Mouse (Mus musculus) lung, adult 2 months (tissue): ENCODE data around the gene Aifm1.

Experiments used
- CTCF ChIP-seq: fragments of 200-500 bp; IDR thresholded peaks from 2 replicates; pipeline ENCODE4 v1.5.1; 2011; ENCODE audit warnings: mild to moderate bottlenecking, low read length, control low read depth; ENCODE audit not compliant: insufficient read depth
- POLR2A ChIP-seq: fragments of 200-500 bp; IDR thresholded peaks from 2 replicates; pipeline ENCODE4 v1.6.1; 2011; ENCODE audit warnings: low read depth, mild to moderate bottlenecking, control low read depth, low read length, borderline replicate concordance; ENCODE audit errors: extremely low read depth

- TF ChIP-seq POLR2A: no peak
- TF ChIP-seq CTCF: no peak
Observed at GRCm38 (mm10) chrX:48525866-48526265, 12.5 kb upstream of the Aifm1 start.
